8 mouse cellular contexts compared by ENCODE assay signal in genomic region chr11:30268648-30269375, GRCm38 (mm10). TPM values are rescaled to one million over a fixed set of nuclear protein-coding genes. Genes with fewer than 3 reads are reported as not detected.
DNase-seq lines count a peak whose midpoint lies in the region; ATAC-seq and TF ChIP-seq lines count a peak whose summit lies in the region.

No protein-coding gene starts in this region.

- peaks cover 20% of the 10 kb centered on the region for H3K4me1 ChIP-seq in lung, embryonic 14.5 days (ENCODE audit: insufficient read depth)
- peaks cover 12% of the 10 kb centered on the region for H3K4me1 ChIP-seq in embryonic facial prominence, embryonic 12.5 days
- H3K4me1 ChIP-seq in hindbrain, embryonic 14.5 days (replicated peaks; ENCODE audit: control insufficient read depth, insufficient read depth, low read length), result peaks cover 28% of the 10 kb centered on the region
- H3K4me1 ChIP-seq in liver, embryonic 12.5 days, result peaks cover 18% of the 10 kb centered on the region; the same call in 1 of the 2 replicates
- peaks cover 5% of the 10 kb centered on the region; the same call in 1 of the 2 replicates for H3K4me1 ChIP-seq in small intestine, adult 2 months (ENCODE audit: control insufficient read depth, insufficient read depth, insufficient read length, low read length)

- no peaks in the 10 kb centered on the region for H3K27me3 ChIP-seq in lung, embryonic 14.5 days (ENCODE audit: insufficient read depth, low read length)
- no peaks in the 10 kb centered on the region for H3K27me3 ChIP-seq in embryonic facial prominence, embryonic 12.5 days
- no peaks in the 10 kb centered on the region for H3K27me3 ChIP-seq in hindbrain, embryonic 14.5 days (ENCODE audit: control insufficient read depth, insufficient read depth, low read length)
- H3K27me3 ChIP-seq in liver, embryonic 12.5 days (replicated peaks), result peaks cover 44% of the 10 kb centered on the region
- peaks cover 23% of the 10 kb centered on the region for H3K27me3 ChIP-seq in small intestine, adult 2 months (ENCODE audit: control insufficient read depth, insufficient read depth, low read length)

- peak; percentile 61 for DNase-seq in lung, embryonic 14.5 days
- no peak for DNase-seq in lung, postnatal 4 days
- no peak for DNase-seq in hindbrain, embryonic 14.5 days (ENCODE audit: low spot score)
- DNase-seq in retina, postnatal 1 day, result no peak
- no peak for DNase-seq in frontal cortex, postnatal 10 days (ENCODE audit: low spot score in 2 of 2)

- no peak for TF ChIP-seq POLR2A in small intestine, adult 2 months (IDR thresholded peaks at IDR 0.05; ENCODE audit: low read depth, low read length)

- peak overlapping the region; percentile 83 for H3K27ac ChIP-seq in lung, embryonic 14.5 days (ENCODE audit: low read depth)
- H3K27ac ChIP-seq in embryonic facial prominence, embryonic 12.5 days, result peak overlapping the region; percentile 54; the same call in 1 of the 2 replicates
- H3K27ac ChIP-seq in hindbrain, embryonic 14.5 days, result peak overlapping the region; percentile 88
- H3K27ac ChIP-seq in liver, embryonic 12.5 days, result no peak overlapping the region
- peak overlapping the region; percentile 66 for H3K27ac ChIP-seq in small intestine, adult 2 months (ENCODE audit: insufficient read depth, low read depth, low read length)

- H3K4me2 ChIP-seq in lung, embryonic 14.5 days, result peak overlapping the region; percentile 79
- peak overlapping the region; percentile 91 for H3K4me2 ChIP-seq in embryonic facial prominence, embryonic 12.5 days (replicated peaks)
- H3K4me2 ChIP-seq in hindbrain, embryonic 14.5 days (replicated peaks), result peak overlapping the region; percentile 57
- peak overlapping the region; percentile 90 for H3K4me2 ChIP-seq in liver, embryonic 12.5 days

- WGBS in lung, embryonic 14.5 days, result 4% methylated on average over 15 of the region's 15 CpGs
- 5% methylated on average over 15 of the region's 15 CpGs for WGBS in embryonic facial prominence, embryonic 12.5 days
- WGBS in hindbrain, embryonic 14.5 days, result 3% methylated on average over 15 of the region's 15 CpGs
- 6% methylated on average over 15 of the region's 15 CpGs for WGBS in liver, embryonic 12.5 days (ENCODE audit: insufficient replicate concordance)
- 5% methylated on average over 15 of the region's 15 CpGs for WGBS in small intestine, adult 2 months

- TF ChIP-seq CTCF in lung, embryonic 14.5 days (IDR thresholded peaks at IDR 0.05; ENCODE audit: low read depth), result no peak
- no peak for TF ChIP-seq CTCF in small intestine, adult 2 months (IDR thresholded peaks at IDR 0.05; ENCODE audit: extremely low read depth, insufficient read length, insufficient replicate concordance, low read depth, low read length)

- no peaks in the 10 kb centered on the region for H3K9me3 ChIP-seq in lung, embryonic 14.5 days (ENCODE audit: low read depth, low read length)
- no peaks in the 10 kb centered on the region for H3K9me3 ChIP-seq in embryonic facial prominence, embryonic 12.5 days
- H3K9me3 ChIP-seq in hindbrain, embryonic 14.5 days (ENCODE audit: control insufficient read depth, low read length), result no peaks in the 10 kb centered on the region
- no peaks in the 10 kb centered on the region for H3K9me3 ChIP-seq in liver, embryonic 12.5 days (replicated peaks)

- H3K36me3 ChIP-seq in lung, embryonic 14.5 days (ENCODE audit: insufficient read depth), result no peaks in the 10 kb centered on the region
- no peaks in the 10 kb centered on the region for H3K36me3 ChIP-seq in embryonic facial prominence, embryonic 12.5 days
- H3K36me3 ChIP-seq in hindbrain, embryonic 14.5 days (replicated peaks; ENCODE audit: control insufficient read depth, insufficient read depth), result no peaks in the 10 kb centered on the region
- H3K36me3 ChIP-seq in liver, embryonic 12.5 days, result no peaks in the 10 kb centered on the region
- H3K36me3 ChIP-seq in small intestine, adult 2 months (ENCODE audit: control insufficient read depth, insufficient read depth, low read length), result no peaks in the 10 kb centered on the region

- ATAC-seq in lung, embryonic 14.5 days (ENCODE audit: insufficient read depth), result peak; percentile 12
- ATAC-seq in embryonic facial prominence, embryonic 12.5 days (ENCODE audit: insufficient number of reproducible peaks, insufficient read depth, low FRiP score, low TSS enrichment), result 0 out of 2 replicates have a peak, but pooled peaks have one; percentile 3
- ATAC-seq in hindbrain, embryonic 14.5 days (ENCODE audit: low FRiP score), result peak; percentile 19
- no peak for ATAC-seq in liver, embryonic 12.5 days

- peak overlapping the region; percentile 98 for H3K4me3 ChIP-seq in lung, embryonic 14.5 days (ENCODE audit: low read depth, low read length)
- peak overlapping the region; percentile 91 for H3K4me3 ChIP-seq in embryonic facial prominence, embryonic 12.5 days
- H3K4me3 ChIP-seq in hindbrain, embryonic 14.5 days (replicated peaks; ENCODE audit: low read length), result peak overlapping the region; percentile 83
- peak overlapping the region; percentile 66 for H3K4me3 ChIP-seq in liver, embryonic 12.5 days
- H3K4me3 ChIP-seq in small intestine, adult 2 months (ENCODE audit: low read depth, low read length), result peak overlapping the region; percentile 77

- H3K9ac ChIP-seq in lung, embryonic 14.5 days, result peak overlapping the region; percentile 69
- peak overlapping the region; percentile 57; the same call in 1 of the 2 replicates for H3K9ac ChIP-seq in embryonic facial prominence, embryonic 12.5 days
- H3K9ac ChIP-seq in hindbrain, embryonic 14.5 days, result peak overlapping the region; percentile 97
- H3K9ac ChIP-seq in liver, embryonic 12.5 days, result no peak overlapping the region

RNA-seq across cellular contexts. Expression of gene Sptbn1, which starts 0.8 kb away (rescaled TPM):
- 164 and 168 TPM in 2 replicates for polyA plus RNA-seq in lung, embryonic 14.5 days (2014; fragmentation: Nextera tagmentation; extraction: Ambion mirVana)
- polyA plus RNA-seq in embryonic facial prominence, embryonic 12.5 days (2016; fragmentation: Nextera tagmentation; extraction: Ambion mirVana), result 82.6 and 83.7 TPM in 2 replicates
- 209 and 221 TPM in 2 replicates for polyA plus RNA-seq in hindbrain, embryonic 14.5 days (2014; fragmentation: Nextera tagmentation; extraction: Ambion mirVana)
- polyA plus RNA-seq in liver, embryonic 12.5 days (2016; fragmentation: Nextera tagmentation; extraction: Ambion mirVana), result 24.2 and 24.4 TPM in 2 replicates
- polyA plus RNA-seq in small intestine, adult 2 months (2012; rRNA removed), result 21.4 and 43.1 TPM in 2 replicates
